Mouse (Mus musculus): ENCODE measurements around the gene Tgm1.

Gene Tgm1

DNA sequence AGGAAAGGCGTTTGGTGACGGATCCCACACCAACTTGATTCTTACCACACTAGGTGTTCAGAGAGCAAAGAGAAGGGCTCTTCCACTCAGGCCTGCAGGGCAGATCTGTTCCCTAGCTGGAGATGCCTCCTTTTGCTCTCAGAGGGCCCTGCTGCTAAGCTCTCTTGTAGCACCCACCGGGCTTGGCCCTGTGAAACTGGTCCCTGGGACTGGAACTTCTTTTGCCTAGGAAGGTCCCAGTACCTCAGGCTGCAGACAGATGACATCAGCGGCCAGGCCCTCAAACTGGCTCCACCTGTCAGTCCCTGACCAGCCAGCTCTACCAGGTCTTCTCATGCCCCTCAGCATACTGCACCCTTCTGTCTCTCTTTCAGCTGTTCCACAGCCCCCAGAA lies at the start of gene Tgm1:
Gene Tgm1 (minus strand): TSS at position 198 of the 394 bp plus-strand sequence.
- no peak for DNase-seq (ENCODE audit: low spot score)

GRCm38 (mm10) chr14:55763166-55763565 lies 49.4 kb upstream of the Tgm1 start:
- no peak for DNase-seq (ENCODE audit: low spot score)

GRCm38 (mm10) chr14:55762001-55762821 lies 48.5 kb upstream of the Tgm1 start:
- peak; percentile 67 for DNase-seq (ENCODE audit: low spot score)

GRCm38 (mm10) chr14:55761163-55761562 lies 47.4 kb upstream of the Tgm1 start, which contains the start of gene Ltb4r2:
Gene Ltb4r2, plus strand, starts transcription at chr14:55761428.
- no peak for DNase-seq (ENCODE audit: low spot score)

DNA sequence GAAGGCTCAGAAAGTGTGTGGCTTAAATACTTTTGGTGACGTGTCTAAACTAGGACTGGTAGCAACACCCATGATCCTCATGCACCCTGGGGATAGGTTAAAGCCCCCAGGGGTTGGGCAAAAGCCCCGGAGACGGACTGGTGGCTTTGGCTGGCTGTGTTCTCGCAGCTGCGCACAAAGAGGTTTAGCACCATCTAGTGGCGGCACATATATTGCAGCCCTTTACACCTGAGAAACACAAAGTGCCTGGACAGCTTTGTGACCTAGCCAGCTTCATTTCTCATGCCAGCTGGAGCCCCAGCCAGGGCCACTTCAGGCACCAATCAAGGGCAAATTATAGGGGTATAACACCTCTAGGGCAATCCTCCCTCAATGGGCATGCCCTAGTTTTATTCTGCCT lies 46.4 kb upstream of the Tgm1 start:
- peak; percentile 91 for DNase-seq (ENCODE audit: low spot score)

- DNase-seq (ENCODE audit: low spot score): peak; percentile 83
Observed at GRCm38 (mm10) chr14:55758363-55758784, 44.6 kb upstream of the Tgm1 start, which contains the start of gene Cideb. Gene Cideb, minus strand, starts transcription at chr14:55758458.

DNA sequence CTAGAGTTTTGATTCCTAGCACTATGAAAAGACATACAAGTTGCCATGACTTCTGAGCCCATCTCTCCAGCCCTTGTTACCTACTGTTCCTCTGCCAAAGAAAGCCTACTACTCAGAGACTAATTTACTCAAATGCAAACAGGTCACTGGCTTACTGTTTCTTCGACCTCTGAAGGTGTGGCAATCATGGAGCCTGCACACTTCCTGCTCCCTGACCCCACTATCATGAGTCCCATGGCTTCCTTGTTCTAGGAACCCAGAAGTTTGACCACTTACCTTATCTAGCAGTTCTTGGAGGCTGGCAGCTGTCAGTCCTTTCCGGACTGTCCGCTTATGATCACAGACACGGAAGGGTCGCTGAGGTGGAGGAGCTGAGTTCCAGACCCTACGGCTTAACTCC lies 43.8 kb upstream of the Tgm1 start:
- DNase-seq (ENCODE audit: low spot score): no peak

- DNase-seq (ENCODE audit: low spot score): no peak
Observed at GRCm38 (mm10) chr14:55747051-55747847, 33.5 kb upstream of the Tgm1 start.

- DNase-seq (ENCODE audit: low spot score): no peak
Observed at GRCm38 (mm10) chr14:55745861-55746237, 32.1 kb upstream of the Tgm1 start.

GRCm38 (mm10) chr14:55745180-55745860 lies 31.6 kb upstream of the Tgm1 start, which contains the start of the genes Dhrs1 and Nop9:
Gene Dhrs1, minus strand, starts transcription at chr14:55745690.
Gene Nop9, plus strand, starts transcription at chr14:55745693.
- peak; percentile 84 for DNase-seq (ENCODE audit: low spot score)

GRCm38 (mm10) chr14:55743711-55744110 lies 30.0 kb upstream of the Tgm1 start:
- peak; percentile 95 for DNase-seq (ENCODE audit: low spot score)

DNA sequence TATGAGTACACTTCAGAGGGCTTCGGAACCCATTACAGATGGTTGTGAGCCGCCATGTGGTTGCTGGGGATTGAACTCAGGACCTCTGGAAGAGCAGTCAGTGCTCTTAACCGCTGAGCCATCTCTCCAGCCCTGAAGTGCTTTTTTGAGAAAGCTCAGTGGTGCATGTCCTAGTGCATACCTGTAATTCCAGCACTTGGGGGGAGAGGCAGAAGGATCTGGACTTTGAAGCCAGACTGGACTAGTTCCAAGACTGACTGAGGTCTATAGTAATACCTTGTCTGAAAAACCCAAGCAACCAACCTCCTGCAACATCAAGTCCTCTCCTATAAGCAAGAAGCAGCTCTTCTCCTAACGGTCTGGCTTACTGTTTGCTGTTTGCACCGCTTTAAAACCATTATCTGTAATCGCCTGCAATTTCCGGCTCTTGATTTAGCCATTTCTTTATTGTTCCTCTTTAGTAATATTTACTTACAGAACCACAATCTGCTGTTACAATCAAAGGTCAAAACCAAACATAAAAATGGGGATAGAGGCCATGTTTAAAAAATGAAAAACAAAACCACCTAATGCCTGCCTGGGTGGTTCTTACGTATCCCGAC lies 23.5 kb upstream of the Tgm1 start:
- DNase-seq (ENCODE audit: low spot score): no peak

DNA sequence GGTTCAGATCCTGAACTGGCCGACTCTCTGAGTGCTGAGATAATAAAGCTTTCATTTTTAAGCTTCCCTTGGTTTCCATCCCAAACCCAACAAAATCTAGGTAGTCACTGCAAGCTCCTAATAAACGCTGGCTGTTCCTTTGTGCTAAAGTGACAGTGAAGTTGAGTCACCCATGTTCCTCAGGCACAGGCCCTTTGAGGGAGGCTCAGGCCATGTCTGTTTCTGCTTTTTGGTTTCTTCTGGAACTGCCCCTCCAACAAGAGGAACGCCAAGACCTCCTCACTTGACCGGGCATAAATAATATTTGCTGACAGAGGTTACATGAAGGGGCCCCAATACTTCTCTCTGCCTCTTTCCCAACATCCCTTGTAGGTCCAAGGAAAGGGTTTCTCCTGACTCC lies 22.0 kb upstream of the Tgm1 start:
- no peak for DNase-seq (ENCODE audit: low spot score)

GRCm38 (mm10) chr14:55735334-55735733 lies 21.6 kb upstream of the Tgm1 start:
- no peak for DNase-seq (ENCODE audit: low spot score)

- no peak for DNase-seq (ENCODE audit: low spot score)
Observed at GRCm38 (mm10) chr14:55734869-55735268, 21.1 kb upstream of the Tgm1 start.

DNA sequence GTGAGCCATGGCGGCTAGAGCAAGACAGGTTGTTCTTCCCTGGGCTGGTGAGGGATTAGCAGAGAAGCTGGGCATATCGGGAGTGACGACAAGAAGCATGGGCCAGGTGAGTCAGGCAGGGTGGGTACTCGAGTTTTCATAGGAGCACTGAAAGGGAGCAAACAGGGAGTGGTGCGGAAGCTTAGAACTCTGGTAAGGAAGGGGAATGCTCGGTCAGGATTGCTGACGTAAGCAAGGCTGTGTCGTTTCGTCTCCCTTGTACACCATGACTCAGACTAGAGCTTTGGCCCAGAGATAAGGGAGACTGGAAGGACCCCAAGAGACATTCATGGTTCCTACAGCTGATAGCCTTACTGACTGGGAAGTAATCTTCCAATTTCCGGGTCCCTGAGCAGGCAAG lies 20.2 kb upstream of the Tgm1 start:
- no peak for DNase-seq (ENCODE audit: low spot score)

- no peak for DNase-seq (ENCODE audit: low spot score)
Observed at GRCm38 (mm10) chr14:55730531-55731032, 16.9 kb upstream of the Tgm1 start.

- no peak for DNase-seq (ENCODE audit: low spot score)
Observed at GRCm38 (mm10) chr14:55730116-55730515, 16.4 kb upstream of the Tgm1 start.

- DNase-seq (ENCODE audit: low spot score): no peak
Observed at GRCm38 (mm10) chr14:55727889-55728685, 14.4 kb upstream of the Tgm1 start.

GRCm38 (mm10) chr14:55726261-55726660 lies 12.5 kb upstream of the Tgm1 start:
- no peak for DNase-seq (ENCODE audit: low spot score)

- no peak for DNase-seq (ENCODE audit: low spot score)
Observed at GRCm38 (mm10) chr14:55724411-55724871, 10.7 kb upstream of the Tgm1 start.
